Mouse (Mus musculus) ES-E14 (cell line): ENCODE data around the gene Ebpl.

Experiments used
- HCFC1 ChIP-seq: IDR thresholded peaks from 2 replicates; pipeline ENCODE4 v1.6.1; 2012; ENCODE audit warnings: low read length, inconsistent platforms, borderline replicate concordance; ENCODE audit not compliant: insufficient read depth
- ZC3H11A ChIP-seq: IDR thresholded peaks from 2 replicates; pipeline ENCODE4 v1.6.1; 2012; ENCODE audit warnings: low read depth, mild to moderate bottlenecking, inconsistent platforms, low read length, borderline replicate concordance
- ZNF384 ChIP-seq: IDR thresholded peaks from 2 replicates; pipeline ENCODE4 v1.6.1; 2012; ENCODE audit warnings: low read depth, low read length, inconsistent platforms

DNA sequence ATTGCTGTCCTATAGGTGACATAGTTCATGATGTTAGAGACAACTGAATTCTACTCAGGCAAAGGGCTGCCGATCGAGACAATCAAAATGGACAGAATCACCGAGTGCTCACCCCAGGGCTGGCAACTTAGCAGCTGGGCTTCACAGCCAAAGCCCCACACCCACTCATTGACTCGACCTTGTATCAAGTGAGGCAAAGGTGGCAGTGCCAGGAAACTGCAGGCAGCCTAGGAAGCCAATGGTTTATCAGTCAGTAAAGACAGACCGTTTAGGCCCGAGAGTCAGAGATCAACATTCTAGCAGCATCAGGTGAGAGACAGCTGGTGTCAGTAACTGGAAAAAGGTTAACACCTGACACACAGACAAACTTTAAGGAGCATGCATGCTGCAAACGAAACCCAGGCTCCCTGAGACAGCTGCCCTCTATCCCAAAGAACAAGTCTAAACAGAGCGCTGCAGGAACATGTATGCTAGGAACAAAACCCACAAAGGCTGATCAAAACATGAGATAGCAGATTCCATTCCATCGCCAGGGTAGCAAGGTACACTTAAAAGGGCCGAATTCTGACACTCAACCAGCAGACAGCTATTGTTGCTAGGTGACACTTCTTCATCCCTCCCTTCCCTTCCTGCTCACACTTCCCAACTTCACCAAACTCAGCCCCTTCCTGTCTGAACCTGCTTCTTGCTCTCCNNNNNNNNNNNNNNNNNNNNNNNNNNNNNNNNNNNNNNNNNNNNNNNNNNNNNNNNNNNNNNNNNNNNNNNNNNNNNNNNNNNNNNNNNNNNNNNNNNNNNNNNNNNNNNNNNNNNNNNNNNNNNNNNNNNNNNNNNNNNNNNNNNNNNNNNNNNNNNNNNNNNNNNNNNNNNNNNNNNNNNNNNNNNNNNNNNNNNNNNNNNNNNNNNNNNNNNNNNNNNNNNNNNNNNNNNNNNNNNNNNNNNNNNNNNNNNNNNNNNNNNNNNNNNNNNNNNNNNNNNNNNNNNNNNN is 5.7 kb downstream of the Ebpl start:
- TF ChIP-seq HCFC1, result no peak
- TF ChIP-seq ZC3H11A, result no peak
- TF ChIP-seq ZNF384, result no peak
